Mouse (Mus musculus): ENCODE data around the gene Met. TPM values are rescaled to one million over a fixed set of nuclear protein-coding genes. Genes with fewer than 3 reads are reported as not detected.

The Met gene
- total and polyA plus RNA-seq, 3 experiments, result 0.76 to 1.4 (median 1.3) TPM

DNA sequence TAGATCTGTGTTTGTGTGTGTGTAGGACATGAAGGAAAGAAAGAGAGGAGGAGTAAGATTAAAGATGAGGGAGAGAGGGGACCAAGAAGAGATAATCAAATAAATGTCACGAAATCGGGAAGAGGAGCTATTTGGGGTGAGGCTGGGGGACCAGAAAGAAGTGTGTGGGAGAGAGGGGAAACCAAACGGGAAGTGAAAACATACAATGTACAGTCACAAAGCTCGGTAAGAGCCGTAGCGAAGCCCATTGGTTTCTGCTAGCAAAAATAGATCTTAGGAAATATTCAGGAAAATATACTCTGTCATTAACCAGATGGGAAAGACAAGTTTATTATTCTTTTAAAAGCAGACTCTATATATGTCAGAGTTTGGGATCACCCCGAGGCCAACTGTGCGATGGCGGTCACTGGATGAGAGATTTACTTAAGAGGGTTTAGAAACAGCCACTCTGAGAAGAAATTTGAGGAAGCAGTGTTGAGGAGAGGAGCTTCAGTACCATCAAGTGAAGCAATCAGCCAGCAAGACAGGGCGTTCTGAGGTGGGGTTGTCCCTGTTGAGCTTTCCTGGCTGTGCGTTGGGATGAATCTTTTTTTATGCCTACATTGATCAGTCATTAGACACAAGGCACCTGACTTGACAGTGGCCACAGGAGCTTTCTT, 147.9 kb downstream of the Met start:
- DNase-seq, result peak in 1 of 2 experiments; percentile 23
- intact Hi-C loops (cut with DNase I), result no loop called here
- Histone ChIP-seq H3K27ac (no peak overlapping the region), H3K27me3 (ENCODE audit: control insufficient read depth, insufficient read depth, low read length) (no peaks in the 10 kb centered on the region), H3K79me2 (replicated peaks; ENCODE audit: control insufficient read depth, insufficient read depth, low read length) (no peaks in the 10 kb centered on the region), H3K4me3 (no peak overlapping the region), H3K4me1 (ENCODE audit: control insufficient read depth, insufficient read depth, low read length) (no peaks in the 10 kb centered on the region; the same call in 1 of the 2 replicates), H3K9ac (ENCODE audit: low read depth, low read length) (no peak overlapping the region), H3K36me3 (ENCODE audit: control insufficient read depth, insufficient read depth, low read length) (no peaks in the 10 kb centered on the region)
- 78% methylated on average over 11 of the region's 11 CpGs for WGBS
- TF ChIP-seq CTCF (IDR thresholded peaks at IDR 0.05) (no peak), POLR2A (IDR thresholded peaks at IDR 0.05; ENCODE audit: insufficient read depth, low read depth, low read length) (no peak), EP300 (IDR thresholded peaks at IDR 0.05; ENCODE audit: insufficient read depth, low read depth, low read length) (no peak)

DNA sequence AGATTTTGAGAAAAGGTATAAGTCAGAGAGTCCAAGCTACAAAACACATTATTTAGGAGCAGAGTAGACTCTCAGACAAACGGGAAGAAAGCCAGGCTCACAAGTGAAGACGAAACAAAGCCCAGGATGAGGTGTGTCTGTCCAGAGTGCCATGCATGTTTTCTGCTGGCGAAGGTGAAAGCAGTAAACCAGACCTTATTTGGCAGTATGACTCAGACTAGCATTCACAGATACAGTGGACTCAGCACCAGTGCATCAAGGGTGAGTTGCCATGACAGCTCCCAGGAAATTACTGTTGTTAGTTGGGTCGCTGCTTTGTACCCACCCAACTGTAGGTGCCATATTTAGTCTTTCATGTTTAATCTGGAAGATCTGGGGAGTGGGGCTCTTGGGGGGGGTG, 149.1 kb downstream of the Met start:
- 78% methylated on average over 4 of the region's 4 CpGs for whole genome bisulfite sequencing

DNA sequence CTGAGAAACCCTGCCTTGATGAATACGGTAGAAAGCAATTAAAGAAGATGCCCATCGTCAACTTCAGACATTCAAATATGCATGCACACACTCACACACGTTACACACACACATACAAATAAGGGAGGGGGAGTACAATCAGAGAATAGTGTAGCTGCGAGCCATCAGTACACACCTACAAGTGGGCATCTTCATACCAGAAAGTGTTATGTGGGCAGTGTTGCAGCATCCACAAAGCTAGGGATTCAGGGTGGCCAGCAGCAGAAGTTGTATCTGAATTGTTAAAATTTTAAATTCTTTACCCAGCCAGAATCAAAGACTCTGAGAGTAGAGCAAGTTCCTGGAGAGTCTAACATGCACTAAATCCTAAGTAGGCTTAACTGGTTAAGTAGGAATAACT, 157.2 kb downstream of the Met start:
- Histone ChIP-seq H3K79me2 (replicated peaks; ENCODE audit: control insufficient read depth, insufficient read depth, low read length) (no peaks in the 10 kb centered on the region), H3K27me3 (ENCODE audit: control insufficient read depth, insufficient read depth, low read length) (no peaks in the 10 kb centered on the region), H3K4me3 (no peak overlapping the region), H3K4me1 (ENCODE audit: control insufficient read depth, insufficient read depth, low read length) (no peaks in the 10 kb centered on the region), H3K9ac (ENCODE audit: low read depth, low read length) (no peak overlapping the region), H3K27ac (no peak overlapping the region), H3K36me3 (ENCODE audit: control insufficient read depth, insufficient read depth, low read length) (no peaks in the 10 kb centered on the region)
- 86% methylated on average over 4 of the region's 4 CpGs for WGBS
- DNase-seq, result no peak
- intact Hi-C loops (cut with DNase I), result no loop called here
- TF ChIP-seq EP300 (IDR thresholded peaks at IDR 0.05; ENCODE audit: insufficient read depth, low read depth, low read length), result no peak
- no peak for TF ChIP-seq CTCF (IDR thresholded peaks at IDR 0.05)
- no peak for TF ChIP-seq POLR2A (IDR thresholded peaks at IDR 0.05; ENCODE audit: insufficient read depth, low read depth, low read length)

More for the DNA sequence above, 149.1 kb downstream of the Met start:
- Histone ChIP-seq H3K27me3 (ENCODE audit: control insufficient read depth, insufficient read depth, low read length) (no peaks in the 10 kb centered on the region), H3K9ac (ENCODE audit: low read depth, low read length) (no peak overlapping the region), H3K79me2 (replicated peaks; ENCODE audit: control insufficient read depth, insufficient read depth, low read length) (no peaks in the 10 kb centered on the region), H3K4me3 (no peak overlapping the region), H3K27ac (no peak overlapping the region), H3K4me1 (ENCODE audit: control insufficient read depth, insufficient read depth, low read length) (no peaks in the 10 kb centered on the region; the same call in 1 of the 2 replicates), H3K36me3 (ENCODE audit: control insufficient read depth, insufficient read depth, low read length) (no peaks in the 10 kb centered on the region)
- intact Hi-C loops (cut with DNase I), result no loop called here
- no peak for DNase-seq
- no peak for TF ChIP-seq EP300 (IDR thresholded peaks at IDR 0.05; ENCODE audit: insufficient read depth, low read depth, low read length)

DNA sequence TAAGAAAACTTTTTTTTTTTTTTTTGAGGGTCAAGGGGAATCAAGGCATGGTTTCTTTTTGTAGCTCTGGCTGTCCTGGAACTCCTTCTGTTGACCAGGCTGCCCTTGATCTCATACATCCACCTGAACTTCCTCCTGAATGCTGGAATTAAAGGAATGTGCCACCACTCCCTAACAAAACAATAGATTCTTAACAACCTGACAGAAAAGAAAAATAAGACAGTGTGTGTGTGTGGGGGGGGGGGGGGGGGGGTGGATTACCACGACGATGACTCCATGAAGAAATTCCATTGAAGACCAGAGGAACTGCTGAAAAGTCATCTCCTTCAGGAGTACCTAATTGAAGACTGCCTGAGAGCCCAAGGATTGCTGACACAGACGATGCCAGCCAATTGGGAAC, 157.8 kb downstream of the Met start:
- intact Hi-C loops (cut with DNase I), result no loop called here
- TF ChIP-seq POLR2A (IDR thresholded peaks at IDR 0.05; ENCODE audit: insufficient read depth, low read depth, low read length) (no peak), CTCF (IDR thresholded peaks at IDR 0.05) (no peak), EP300 (IDR thresholded peaks at IDR 0.05; ENCODE audit: insufficient read depth, low read depth, low read length) (no peak)
- Histone ChIP-seq H3K27me3 (ENCODE audit: control insufficient read depth, insufficient read depth, low read length) (no peaks in the 10 kb centered on the region), H3K4me3 (no peak overlapping the region), H3K79me2 (replicated peaks; ENCODE audit: control insufficient read depth, insufficient read depth, low read length) (no peaks in the 10 kb centered on the region), H3K9ac (ENCODE audit: low read depth, low read length) (no peak overlapping the region), H3K36me3 (ENCODE audit: control insufficient read depth, insufficient read depth, low read length) (no peaks in the 10 kb centered on the region), H3K27ac (no peak overlapping the region), H3K4me1 (ENCODE audit: control insufficient read depth, insufficient read depth, low read length) (no peaks in the 10 kb centered on the region)
- WGBS, result 52% methylated on average over 3 of the region's 3 CpGs
- no peak for DNase-seq

Other genes starting within 250 kb of the Met start
- 10 to 100 TPM; 40.7 to 44.8 TPM for gene Cav2, start 182.6 kb upstream of the Met start, total RNA-seq (2021)
- 54.2 and 69.5 TPM in 2 replicates for gene Cav2, start 182.6 kb upstream of the Met start, polyA plus RNA-seq (2012; rRNA removed)
- gene Cav1, start 157.5 kb upstream of the Met start, total RNA-seq (2021), result 100 to 1,000 TPM; 207 to 212 TPM
- gene Cav1, start 157.5 kb upstream of the Met start, polyA plus RNA-seq (2012; rRNA removed), result 483 and 602 TPM in 2 replicates
- 100 to 1,000 TPM; 130 to 147 TPM for gene Capza2, start 172.4 kb downstream of the Met start, total RNA-seq (2021)
- gene Capza2, start 172.4 kb downstream of the Met start, polyA plus RNA-seq (2012; rRNA removed), result 26.9 and 64.1 TPM in 2 replicates
- 10 to 100 TPM; 16.9 to 19.5 TPM for gene St7, start 229.1 kb downstream of the Met start, total RNA-seq (2021)
- gene St7, start 229.1 kb downstream of the Met start, polyA plus RNA-seq (2012; rRNA removed), result 12.0 and 18.3 TPM in 2 replicates

Data from heart, adult 2 months (tissue).